Mouse (Mus musculus) natural killer cell, adult 2 months (primary cell): ENCODE results near the gene Elp4.

ENCODE experiments used
- DNase-seq, 2 experiments: peaks; one replicate each; pipeline ENCODE4 v3.0.0; 2022; ENCODE audit warnings: low spot score in 2 of 2

Gene Elp4

DNA sequence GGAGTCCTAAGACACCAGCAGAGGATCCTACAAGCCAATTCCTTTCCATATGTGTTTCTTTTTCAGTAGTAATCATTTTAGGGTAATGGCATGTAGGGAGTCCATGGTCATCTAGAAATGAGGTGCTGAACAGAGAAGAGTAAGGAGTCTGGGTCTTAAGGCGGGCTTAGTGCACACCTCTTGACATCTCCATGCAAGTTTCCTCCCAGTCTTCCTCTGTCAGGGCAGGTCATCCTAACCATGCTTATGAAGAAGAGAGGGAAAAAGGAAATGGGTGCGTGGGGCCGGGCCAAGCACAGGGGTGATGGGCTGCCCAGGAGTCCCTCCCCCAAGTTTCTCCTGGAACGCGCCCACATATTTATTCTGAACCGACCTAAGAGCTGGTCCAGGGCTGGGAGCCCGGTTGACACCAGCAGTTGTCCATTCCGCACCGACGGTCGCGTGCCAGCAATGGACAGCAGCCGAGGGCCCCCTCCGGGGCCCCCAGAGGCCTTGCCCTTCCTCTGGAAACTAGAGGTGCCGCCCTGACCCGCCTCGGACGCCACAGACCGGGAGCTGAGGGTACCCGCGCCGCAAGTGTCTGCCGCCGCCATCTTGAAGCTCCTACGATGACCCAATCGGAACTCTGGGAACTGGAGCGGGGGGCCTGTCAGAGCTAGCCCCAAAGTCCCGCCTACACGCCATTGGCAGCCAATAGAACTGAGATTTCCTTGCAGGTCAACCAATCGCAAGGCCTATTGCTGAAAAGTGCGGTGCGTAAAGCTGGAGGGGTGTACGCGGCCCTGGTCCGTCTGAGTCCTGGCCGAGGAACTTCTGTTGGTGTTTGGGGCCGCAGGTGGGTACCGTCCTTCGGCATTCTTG, at the start of gene Elp4, which contains the start of gene Immp1l:
TSS of gene Elp4 (minus strand) at position 669 of the 861 bp plus-strand sequence.
TSS of gene Immp1l (plus strand) at position 743 of the 861 bp plus-strand sequence.
- peak; percentile 96 to 97 for DNase-seq

DNA sequence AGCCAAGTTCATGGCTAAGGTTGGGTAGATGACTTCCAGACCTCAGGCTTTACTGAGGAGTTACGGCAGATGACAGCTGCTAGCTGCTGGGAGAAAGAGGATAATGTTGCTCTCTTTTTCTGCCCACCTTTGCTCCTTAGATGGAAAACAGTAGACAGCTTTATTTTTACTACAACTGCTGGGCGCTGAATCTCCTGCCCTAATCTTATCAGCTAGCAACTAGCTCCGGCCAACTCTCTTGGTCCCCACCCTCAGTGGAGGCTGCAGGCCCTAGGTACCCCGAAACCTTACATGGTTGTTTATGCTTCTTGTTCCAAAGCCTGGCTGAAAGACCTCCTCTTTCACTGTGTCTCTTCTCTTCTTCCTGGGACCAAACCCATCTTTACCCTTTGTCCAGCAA, 49.5 kb upstream of the Elp4 start:
- no peak for DNase-seq

GRCm38 (mm10) chr2:105951350-105951940, 47.1 kb upstream of the Elp4 start:
- DNase-seq: no peak

DNA sequence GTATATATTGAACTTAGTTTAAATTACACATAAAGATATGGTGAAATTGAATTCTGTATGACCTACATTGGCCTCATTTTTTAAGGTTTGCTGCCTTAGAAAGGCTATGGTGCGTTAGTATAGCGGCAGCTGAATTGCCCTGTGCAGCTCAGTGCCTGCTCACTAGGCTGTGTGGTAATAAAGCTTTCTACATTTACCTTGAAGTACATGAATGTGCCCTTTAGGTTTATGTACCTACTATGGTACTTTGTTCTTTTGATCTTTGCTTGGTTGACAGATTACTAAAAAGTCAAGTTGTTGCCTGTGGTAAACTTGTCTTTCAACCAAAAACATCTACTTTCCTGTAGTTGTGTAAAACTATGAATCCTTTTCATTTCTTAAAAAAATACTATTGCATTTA, 45.8 kb upstream of the Elp4 start:
- no peak for DNase-seq

DNA sequence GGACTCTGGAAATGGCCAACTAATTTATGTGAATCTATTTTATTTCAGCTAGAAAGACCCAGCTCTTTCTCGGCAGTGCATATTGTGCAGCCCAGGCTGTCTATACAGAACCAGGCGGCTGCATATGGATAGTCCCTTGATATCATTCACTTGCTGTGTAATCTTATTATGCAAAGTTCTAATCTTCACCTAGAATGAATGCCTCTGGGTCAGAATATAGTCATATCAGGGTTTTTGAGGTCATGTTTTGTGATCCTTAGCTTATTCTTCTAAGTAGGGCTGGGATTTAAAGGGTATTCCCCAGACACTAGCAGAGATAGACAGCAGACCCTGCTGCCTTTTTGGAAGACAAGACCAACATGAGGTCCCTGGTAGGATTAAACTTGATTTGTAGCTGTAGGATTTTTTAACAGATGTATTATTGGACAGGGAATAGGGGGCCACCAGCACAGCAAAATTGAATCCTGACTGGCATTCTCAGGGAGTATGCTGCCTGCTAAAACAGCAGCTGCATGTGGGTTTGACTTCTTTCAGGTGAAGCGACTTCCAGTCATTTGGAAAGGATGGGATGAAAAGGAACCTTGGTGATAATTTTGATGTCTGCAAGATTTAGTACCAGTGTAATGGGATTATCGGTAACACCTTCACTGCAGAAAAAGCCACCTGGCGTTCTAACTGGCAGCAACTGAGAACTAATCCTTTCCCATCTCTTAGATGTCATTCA, 13.4 kb upstream of the Elp4 start:
- DNase-seq: no peak

GRCm38 (mm10) chr2:105916671-105917070, 12.3 kb upstream of the Elp4 start:
- DNase-seq: no peak

GRCm38 (mm10) chr2:105913655-105914366, 9.4 kb upstream of the Elp4 start:
- no peak for DNase-seq

DNA sequence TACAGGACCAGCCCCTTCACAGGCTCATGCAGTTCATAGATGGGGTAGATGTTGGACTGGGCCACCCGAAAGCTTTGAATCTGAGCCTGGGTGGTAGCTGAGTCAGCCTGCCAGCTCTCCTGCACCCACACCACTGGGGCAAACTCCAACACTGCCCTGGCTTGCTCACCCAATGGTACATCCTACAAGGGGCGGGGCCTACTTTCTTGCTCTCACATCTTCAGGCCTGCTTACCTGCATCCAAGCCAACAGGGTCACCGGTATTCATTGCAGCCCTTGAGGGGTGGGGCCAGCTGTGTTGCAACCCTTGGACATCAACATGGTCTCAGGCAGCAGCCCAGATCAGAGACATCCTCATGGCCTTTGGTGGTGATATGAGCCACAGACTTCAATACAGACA, 6.2 kb upstream of the Elp4 start:
- DNase-seq: no peak

- DNase-seq: peak in 1 of 2 experiments; percentile 8
Observed at GRCm38 (mm10) chr2:105908351-105908750, 4.0 kb upstream of the Elp4 start.

- no peak for DNase-seq
Observed at GRCm38 (mm10) chr2:105904757-105905146, 388 bp upstream of the Elp4 start.

DNA sequence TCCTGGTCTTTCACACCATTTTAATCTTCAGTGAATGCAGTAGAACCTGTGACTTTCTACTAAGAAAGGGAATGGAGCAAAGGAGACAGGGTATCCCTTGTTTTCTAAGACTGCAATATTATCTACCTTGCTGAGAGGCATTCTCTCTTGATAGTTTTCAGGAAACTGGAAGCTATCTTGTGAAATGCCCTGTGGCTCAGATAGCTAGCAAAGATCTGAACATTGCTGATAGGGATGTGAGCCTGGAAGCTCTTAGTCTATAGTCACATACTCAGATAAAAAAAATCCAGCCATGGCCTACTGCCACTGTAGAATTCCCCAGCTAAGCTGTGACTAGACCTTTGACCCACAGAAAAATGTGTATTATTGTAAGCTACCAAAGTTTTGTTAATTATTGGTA, 13.5 kb downstream of the Elp4 start:
- DNase-seq: no peak

GRCm38 (mm10) chr2:105873403-105873802, 31.0 kb downstream of the Elp4 start:
- DNase-seq: no peak

DNA sequence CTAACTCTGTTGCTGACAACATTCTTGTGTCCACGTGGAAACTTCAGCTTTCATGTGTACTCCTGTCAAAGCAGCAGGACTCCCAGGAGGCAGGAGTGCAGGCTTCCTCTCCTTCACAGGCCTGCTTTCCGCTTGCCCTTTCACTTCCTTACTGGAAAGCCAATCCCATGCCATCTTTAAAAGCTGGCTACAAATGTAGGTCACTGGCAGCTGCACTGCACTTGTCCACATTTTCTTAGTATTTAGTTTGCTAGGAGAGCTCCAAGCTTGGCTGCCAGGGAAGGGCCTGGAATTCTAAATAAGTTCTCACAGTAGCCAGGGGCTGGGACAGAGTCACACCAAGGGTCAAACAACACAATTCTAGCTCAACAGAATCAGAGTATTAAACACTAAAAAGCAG, 49.6 kb downstream of the Elp4 start:
- no peak for DNase-seq

DNA sequence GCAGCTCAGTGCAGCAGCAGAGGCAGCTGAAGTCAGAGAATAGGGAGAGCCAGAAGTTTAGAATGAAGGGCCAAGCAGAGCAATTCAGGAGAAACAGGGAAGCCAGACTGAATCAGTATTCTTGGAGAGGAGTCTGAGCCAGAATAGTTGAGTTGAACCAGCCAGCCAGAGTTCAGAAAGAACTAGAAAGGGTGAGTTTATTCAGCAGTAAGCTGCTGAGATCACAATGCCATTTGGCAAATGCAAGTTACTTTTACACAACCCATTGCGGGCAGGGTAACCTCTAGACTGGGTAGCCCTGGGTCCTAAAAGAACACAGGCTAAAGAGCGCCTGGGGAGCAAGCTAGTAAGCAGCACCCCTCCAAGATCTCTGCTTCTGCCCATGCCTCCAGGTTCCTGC, 51.4 kb downstream of the Elp4 start:
- DNase-seq: no peak

- DNase-seq: no peak
Observed at GRCm38 (mm10) chr2:105851714-105852293, 52.6 kb downstream of the Elp4 start.

DNA sequence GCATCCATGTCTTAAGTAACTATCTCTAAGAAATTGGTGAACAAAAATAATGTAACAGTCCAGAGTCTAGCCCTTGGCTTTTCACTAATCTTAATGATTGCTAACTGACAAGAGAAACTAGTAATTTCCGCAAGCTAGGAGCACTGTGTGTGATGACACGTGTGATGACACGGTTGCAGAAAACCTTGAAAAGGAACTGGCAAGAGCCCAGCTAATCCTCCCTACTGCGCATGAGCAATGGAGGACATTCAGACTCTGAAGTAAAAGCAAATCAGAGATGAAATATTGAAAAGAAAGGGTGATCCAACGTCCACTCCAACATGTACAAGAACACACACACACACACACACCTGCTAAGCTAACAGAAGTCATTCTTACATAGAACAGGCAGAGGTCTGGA, 61.2 kb downstream of the Elp4 start:
- no peak for DNase-seq

GRCm38 (mm10) chr2:105817965-105818364, 86.4 kb downstream of the Elp4 start:
- no peak for DNase-seq

- DNase-seq: no peak
Observed at GRCm38 (mm10) chr2:105815170-105815569, 89.2 kb downstream of the Elp4 start.

DNA sequence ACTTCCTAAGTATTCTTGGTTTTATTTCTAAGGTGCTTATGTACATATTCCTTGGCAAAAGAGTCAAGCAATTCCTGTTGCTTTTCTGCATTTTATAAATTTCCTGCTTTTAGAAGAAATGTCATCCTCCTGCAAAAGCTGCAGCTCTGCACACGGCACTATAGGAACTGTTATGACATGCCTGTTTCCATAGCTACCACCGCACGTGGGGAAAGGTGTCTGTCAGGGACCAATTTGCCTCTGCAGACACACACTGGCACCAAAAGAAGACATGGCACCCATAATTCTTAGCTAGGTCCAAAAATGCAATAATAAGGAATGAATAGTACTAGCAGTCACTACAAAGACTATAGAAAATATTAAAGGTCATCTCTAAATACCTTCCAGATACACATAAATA, 91.3 kb downstream of the Elp4 start:
- DNase-seq: no peak

GRCm38 (mm10) chr2:105810286-105810685, 94.1 kb downstream of the Elp4 start:
- no peak for DNase-seq

- DNase-seq: no peak
Observed at GRCm38 (mm10) chr2:105806571-105806970, 97.8 kb downstream of the Elp4 start.

DNA sequence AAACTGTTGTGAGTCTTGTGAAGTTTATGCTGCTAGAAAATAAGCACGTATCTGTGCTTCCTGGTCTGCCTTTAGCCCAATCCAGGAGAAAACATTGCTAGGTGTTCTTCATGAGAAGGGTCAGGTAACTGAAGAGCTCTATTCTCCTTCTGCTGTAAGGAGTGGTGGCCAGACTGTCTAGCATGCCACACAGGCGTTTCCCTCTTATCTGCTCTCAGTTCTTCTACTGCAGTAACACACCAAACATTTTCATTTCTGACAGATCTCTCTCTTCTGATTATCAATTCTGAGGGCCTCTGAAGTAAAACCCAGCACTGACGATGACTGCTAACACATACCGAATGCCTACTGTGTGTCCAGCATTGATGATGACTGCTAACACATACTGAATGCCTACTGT, 98.3 kb downstream of the Elp4 start:
- DNase-seq: no peak
